ENCODE assay signal across 8 mouse cellular contexts in genomic region chr14:30825476-30826131, GRCm38 (mm10). TPM values are rescaled to one million over a fixed set of nuclear protein-coding genes. Genes with fewer than 3 reads are reported as not detected.
A peak's percentile ranks its signal among the peaks of the same experiment; 100 is the strongest.
DNase-seq lines count a peak whose midpoint lies in the region; ATAC-seq and TF ChIP-seq lines count a peak whose summit lies in the region.

TSS of gene Tmem110 (plus strand) at chr14:30825590.

- peak; percentile 68; the same call in 1 of the 2 replicates for TF ChIP-seq POLR2A in cortical plate, adult 2 months (IDR thresholded peaks at IDR 0.05; ENCODE audit: extremely low read depth, insufficient read depth, low read length)

- peak; percentile 83 for DNase-seq in gastrocnemius, postnatal 10 days
- DNase-seq in left cerebral cortex, postnatal 10 days (ENCODE audit: extremely low spot score in 1 of 2, low spot score in 2 of 2), result peak; percentile 75 to 90
- peak; percentile 88 for DNase-seq in right cerebral cortex, postnatal 25 days
- peak; percentile 78 to 86 for DNase-seq in urinary bladder, postnatal 4 days (ENCODE audit: low spot score in 2 of 2)

- 0 out of 2 replicates have a peak within 1 kb of the TSS, but pooled peaks have one; percentile 47 for H3K27ac ChIP-seq in cortical plate, adult 2 months (ENCODE audit: insufficient read depth, low read length)

- H3K4me3 ChIP-seq in cortical plate, adult 2 months (ENCODE audit: insufficient read depth, low read length), result peak within 1 kb of the TSS; percentile 61

- H3K4me1 ChIP-seq in cortical plate, adult 2 months (ENCODE audit: control insufficient read depth, insufficient read depth, low read length), result peaks cover 10% of the 10 kb centered on the region

- intact Hi-C loops in left cerebral cortex, postnatal 10 days (cut with DNase I), result no loop called here

- TF ChIP-seq CTCF in cortical plate, adult 2 months (IDR thresholded peaks at IDR 0.05; ENCODE audit: extremely low read depth, insufficient read depth, low read length), result no peak

- peak; percentile 90 for ATAC-seq in activated CD4-positive, CD25-positive, alpha-beta regulatory T cell, adult 4 months
- peak; percentile 91 for ATAC-seq in inflammation-experienced regulatory T-cells, adult 6 months
- peak; percentile 83 for ATAC-seq in megakaryocyte-erythroid progenitor cell, adult 5-6 weeks (replicated peaks; ENCODE audit: low FRiP score, low TSS enrichment, poor library complexity, severe bottlenecking)

RNA-seq across cellular contexts. Expression of gene Tmem110, which starts in this region (rescaled TPM):
- 1 to 10 TPM; 4.9 to 5.7 TPM for polyA plus RNA-seq in activated CD4-positive, CD25-positive, alpha-beta regulatory T cell, adult 4 months (2017; shearing (Covaris generic))
- polyA plus RNA-seq in cortical plate, adult 2 months (2012; rRNA removed), result 36.5 and 38.4 TPM in 2 replicates
- 10 to 100 TPM; 10.2 to 15.2 TPM for total RNA-seq in gastrocnemius, postnatal 10 days (2021)
- polyA plus RNA-seq in inflammation-experienced regulatory T-cells, adult 6 months (2017; shearing (Covaris generic)), result 1 to 10 TPM; 6.2 to 7.5 (median 6.6) TPM
- 10 to 100 TPM; 22.6 to 24.3 TPM for total RNA-seq in left cerebral cortex, postnatal 10 days (2021)
- total RNA-seq in megakaryocyte-erythroid progenitor cell, adult 5-6 weeks (2014; fragmentation: Nextera tagmentation), result 3.3 and 14.3 TPM in 2 replicates
- 4.1 and 6.9 TPM in 2 replicates for total RNA-seq in megakaryocyte-erythroid progenitor cell, adult 5-6 weeks (2017)

Comparison
In these comparisons a context has a peak if more than half of its experiments do, and no peak if none do; other contexts are left out.
1. Peak in every context shown above with its lines: DNase-seq, ATAC-seq, H3K4me3 ChIP-seq and H3K27ac ChIP-seq.